Mouse (Mus musculus) forebrain, embryonic 12.5 days (tissue): Measurements from ENCODE around the gene Fam19a4. TPM values are rescaled to one million over a fixed set of nuclear protein-coding genes. Genes with fewer than 3 reads are reported as not detected.
"Not testable (repeated sequence)": the region's sequence is repeated elsewhere in the genome, so short reads cannot be mapped to it uniquely, and the experiment has no call there.

Experiments used
- ATAC-seq: fragments of 200-750 bp; cut with Nextera tagmentation; 2 replicates; pipeline ENCODE4 v1.8.0; 2017; ENCODE audit warnings: moderate TSS enrichment; ENCODE audit not compliant: low FRiP score
- H3K27ac ChIP-seq: fragments of 300-500 bp; sonication (generic); 2 replicates; pipeline ENCODE4 v1.5.1; 2016; ENCODE audit warnings: mild to moderate bottlenecking
- H3K27me3 ChIP-seq: fragments of 300-500 bp; sonication (generic); 2 replicates; pipeline ENCODE4 v1.6.1; 2016; ENCODE audit warnings: mild to moderate bottlenecking
- H3K36me3 ChIP-seq: fragments of 300-500 bp; sonication (generic); replicated peaks from 2 replicates; pipeline ENCODE4 v1.6.1; 2016; ENCODE audit warnings: mild to moderate bottlenecking
- H3K4me1 ChIP-seq: fragments of 300-500 bp; sonication (generic); 2 replicates; pipeline ENCODE4 v1.6.1; 2016
- H3K4me2 ChIP-seq: fragments of 300-500 bp; sonication (generic); 2 replicates; pipeline ENCODE4 v1.6.1; 2016; ENCODE audit warnings: mild to moderate bottlenecking, moderate library complexity
- H3K4me3 ChIP-seq: fragments of 300-500 bp; sonication (generic); replicated peaks from 2 replicates; pipeline ENCODE4 v1.5.1; 2016; ENCODE audit warnings: mild to moderate bottlenecking
- H3K9ac ChIP-seq: fragments of 300-500 bp; sonication (generic); 2 replicates; pipeline ENCODE4 v1.6.1; 2016; ENCODE audit warnings: mild to moderate bottlenecking
- H3K9me3 ChIP-seq: fragments of 300-500 bp; sonication (generic); 2 replicates; pipeline ENCODE4 v1.6.1; 2016
- WGBS: fragments of 180-500 bp; shearing (Covaris S2); methylation state at CpG from one replicate; pipeline ENCODE4 v1.1.7; 2016; 5-methylcytosine and 5-hydroxymethylcytosine counted together
- polyA plus RNA-seq: library from polyadenylated mRNA; unstranded; fragments of >200 nt; fragmentation: Nextera tagmentation; extraction: Ambion mirVana; gene quantifications from 2 replicates; pipeline ENCODE4 v1.2.1, GENCODE M21; 2016

Gene Fam19a4
- polyA plus RNA-seq, 1 experiment from 2014 or later: 0.70 TPM

DNA sequence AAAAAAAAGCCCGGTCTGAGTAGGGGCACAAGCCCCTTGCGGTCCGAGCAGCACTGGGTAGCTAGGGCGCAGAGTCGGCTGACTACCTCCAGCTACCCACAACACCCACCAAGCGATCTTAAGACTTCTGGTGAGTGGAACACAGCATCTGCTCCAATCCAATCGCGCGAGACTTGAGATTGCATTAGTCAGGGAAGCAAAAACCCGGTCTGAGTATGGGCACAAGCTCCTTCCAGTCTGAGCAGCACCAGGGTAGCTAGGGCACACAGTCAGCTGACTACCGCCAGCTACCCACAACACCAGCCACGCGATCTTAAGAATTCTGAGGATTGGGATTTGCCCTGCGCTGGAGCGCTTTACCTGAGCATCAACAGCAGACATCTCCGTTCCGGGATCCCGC is 183.1 kb downstream of the Fam19a4 start:
- not testable (repeated sequence) for H3K4me2 ChIP-seq, H3K27me3 ChIP-seq, H3K4me3 ChIP-seq, H3K36me3 ChIP-seq, H3K9ac ChIP-seq, ATAC-seq, H3K4me1 ChIP-seq, H3K9me3 ChIP-seq, H3K27ac ChIP-seq
- WGBS: 94% methylated on average over 18 of the region's 18 CpGs

DNA sequence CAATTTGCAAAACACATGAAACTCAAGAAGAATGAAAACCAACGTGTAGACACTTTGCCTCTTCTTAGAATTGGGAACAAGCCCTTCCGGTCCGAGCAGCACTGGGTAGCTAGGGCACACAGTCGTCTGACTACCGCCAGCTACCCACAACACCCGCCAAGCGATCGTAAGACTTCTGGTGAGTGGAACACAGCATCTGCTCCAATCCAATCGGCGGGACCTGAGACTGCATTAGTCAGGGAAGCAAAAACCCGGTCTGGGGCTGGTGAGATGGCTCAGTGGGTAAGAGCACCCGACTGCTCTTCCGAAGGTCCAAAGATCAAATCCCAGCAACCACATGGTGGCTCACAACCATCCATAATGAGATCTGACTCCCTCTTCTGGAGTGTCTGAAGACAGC is 183.6 kb downstream of the Fam19a4 start:
- ATAC-seq, H3K9me3 ChIP-seq, H3K4me2 ChIP-seq, H3K27ac ChIP-seq, H3K4me1 ChIP-seq, H3K36me3 ChIP-seq, H3K9ac ChIP-seq, H3K4me3 ChIP-seq, H3K27me3 ChIP-seq: not testable (repeated sequence)
- WGBS: 95% methylated on average over 13 of the region's 13 CpGs

DNA sequence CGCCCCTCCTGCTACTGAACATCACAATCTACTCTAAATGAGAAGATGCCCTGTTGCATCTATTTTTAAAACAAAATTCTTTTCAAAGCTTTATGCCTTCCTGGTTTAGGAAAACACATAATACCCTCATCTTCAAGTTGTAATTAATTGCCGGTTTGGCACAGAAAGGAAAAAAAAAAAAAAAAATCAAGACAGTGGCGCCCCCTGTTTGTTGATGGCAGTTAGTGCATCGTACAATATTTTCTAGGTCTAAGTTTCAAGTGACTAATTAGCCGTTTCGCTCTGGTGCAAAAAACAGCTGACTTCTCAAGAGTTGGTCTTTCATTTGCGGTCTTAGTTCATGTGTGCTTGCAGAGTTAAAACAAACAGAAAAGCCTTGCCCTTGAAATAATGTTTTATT is 207.1 kb downstream of the Fam19a4 start:
- Histone ChIP-seq H3K4me2 (no peak overlapping the region), H3K4me1 (no peaks in the 10 kb centered on the region), H3K4me3 (no peak overlapping the region), H3K9me3 (no peaks in the 10 kb centered on the region), H3K27me3 (no peaks in the 10 kb centered on the region), H3K36me3 (no peaks in the 10 kb centered on the region), H3K27ac (no peak overlapping the region), H3K9ac (no peak overlapping the region)
- ATAC-seq: no peak
- WGBS: 73% methylated on average over 7 of the region's 7 CpGs

GRCm38 (mm10) chr6:96843944-96844343 is 216.3 kb downstream of the Fam19a4 start:
- H3K27ac ChIP-seq: no peak overlapping the region
- no peak for ATAC-seq
- no peaks in the 10 kb centered on the region for H3K4me1 ChIP-seq
- no peaks in the 10 kb centered on the region for H3K36me3 ChIP-seq
- no peak overlapping the region for H3K4me3 ChIP-seq
- no peaks in the 10 kb centered on the region for H3K27me3 ChIP-seq
- H3K4me2 ChIP-seq: no peak overlapping the region
- 48% methylated on average over 1 of the region's 1 CpGs for WGBS
- H3K9ac ChIP-seq: no peak overlapping the region
- no peaks in the 10 kb centered on the region for H3K9me3 ChIP-seq

DNA sequence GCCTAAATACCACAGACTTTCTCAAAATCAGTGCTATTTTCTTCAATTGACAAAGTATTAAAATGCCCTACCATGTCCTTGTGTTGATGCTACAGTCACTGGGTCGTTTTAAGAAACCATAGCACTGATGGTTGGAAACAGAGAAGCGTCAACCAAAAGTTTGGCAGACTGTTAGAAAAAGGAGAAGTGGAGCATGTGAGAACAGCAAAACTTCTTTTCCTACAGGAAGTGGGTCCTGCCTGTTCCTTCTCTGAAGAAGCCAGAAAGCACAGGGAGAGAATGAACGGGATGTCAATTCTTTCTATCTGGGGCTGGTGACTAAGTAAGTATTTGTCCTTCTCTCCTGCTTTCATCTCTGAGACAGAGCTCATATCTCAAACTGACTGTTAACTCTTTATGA is 219.6 kb downstream of the Fam19a4 start:
- H3K27ac ChIP-seq: no peak overlapping the region
- 83% methylated on average over 3 of the region's 3 CpGs for WGBS
- no peaks in the 10 kb centered on the region for H3K9me3 ChIP-seq
- H3K9ac ChIP-seq: no peak overlapping the region
- ATAC-seq: no peak
- H3K36me3 ChIP-seq: no peaks in the 10 kb centered on the region
- no peaks in the 10 kb centered on the region for H3K27me3 ChIP-seq
- no peak overlapping the region for H3K4me3 ChIP-seq
- H3K4me1 ChIP-seq: no peaks in the 10 kb centered on the region
- H3K4me2 ChIP-seq: no peak overlapping the region

- Histone ChIP-seq H3K9ac (no peak overlapping the region), H3K36me3 (no peaks in the 10 kb centered on the region), H3K9me3 (no peaks in the 10 kb centered on the region), H3K4me1 (no peaks in the 10 kb centered on the region), H3K4me3 (no peak overlapping the region), H3K27me3 (no peaks in the 10 kb centered on the region), H3K4me2 (no peak overlapping the region), H3K27ac (no peak overlapping the region)
- WGBS: 35% methylated on average over 3 of the region's 3 CpGs
- ATAC-seq: no peak
Observed at GRCm38 (mm10) chr6:96826626-96827025, 233.6 kb downstream of the Fam19a4 start.

DNA sequence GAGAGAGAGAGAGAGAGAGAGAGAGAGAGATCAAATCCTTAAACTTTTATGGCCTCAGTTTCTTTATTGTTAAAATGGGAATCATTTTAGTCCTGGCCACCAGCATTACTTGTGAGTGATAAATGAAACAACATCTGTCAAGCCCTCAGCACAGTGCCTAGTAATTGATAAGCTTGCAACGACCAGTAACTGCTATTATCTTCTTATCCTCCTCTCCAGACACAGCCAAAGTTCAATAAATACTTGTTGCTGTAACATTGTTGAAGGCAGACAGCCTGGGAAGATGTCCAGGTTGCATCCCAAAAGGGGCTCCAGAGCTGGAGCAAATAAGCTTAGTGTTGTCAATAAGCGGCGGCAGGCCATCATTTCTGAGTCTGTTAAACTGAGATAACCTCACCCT is 257.2 kb downstream of the Fam19a4 start:
- no peaks in the 10 kb centered on the region for H3K36me3 ChIP-seq
- no peaks in the 10 kb centered on the region for H3K27me3 ChIP-seq
- no peak overlapping the region for H3K4me2 ChIP-seq
- H3K4me3 ChIP-seq: no peak overlapping the region
- H3K4me1 ChIP-seq: no peaks in the 10 kb centered on the region
- ATAC-seq: no peak
- H3K27ac ChIP-seq: no peak overlapping the region
- H3K9me3 ChIP-seq: no peaks in the 10 kb centered on the region
- no peak overlapping the region for H3K9ac ChIP-seq
- WGBS: 86% methylated on average over 3 of the region's 3 CpGs

GRCm38 (mm10) chr6:96798746-96799145 is 261.5 kb downstream of the Fam19a4 start:
- no peak for ATAC-seq
- H3K36me3 ChIP-seq: no peaks in the 10 kb centered on the region
- H3K4me1 ChIP-seq: no peaks in the 10 kb centered on the region
- 97% methylated on average over 1 of the region's 1 CpGs for WGBS
- no peak overlapping the region for H3K4me2 ChIP-seq
- H3K27ac ChIP-seq: no peak overlapping the region
- no peak overlapping the region for H3K9ac ChIP-seq
- no peak overlapping the region for H3K4me3 ChIP-seq
- H3K27me3 ChIP-seq: no peaks in the 10 kb centered on the region
- H3K9me3 ChIP-seq: no peaks in the 10 kb centered on the region

DNA sequence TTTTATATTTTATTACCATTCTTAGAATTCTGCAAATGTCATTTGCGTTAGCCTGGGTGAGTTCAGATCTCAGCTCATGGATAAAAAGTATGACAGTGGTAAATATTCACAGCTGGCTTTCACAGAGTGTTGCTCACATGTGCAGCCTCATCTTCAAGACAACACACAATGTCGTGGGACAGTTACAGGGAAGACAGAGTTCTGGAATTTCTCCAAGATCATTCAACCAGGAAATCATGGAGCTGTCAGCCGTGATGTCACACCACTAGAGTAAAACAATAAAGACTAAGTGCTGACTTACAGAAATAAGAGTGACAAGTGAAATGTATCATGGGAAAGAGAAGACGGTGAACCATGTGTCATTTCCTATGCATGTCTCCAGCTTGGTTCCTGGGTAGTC is 262.8 kb downstream of the Fam19a4 start:
- no peak overlapping the region for H3K9ac ChIP-seq
- ATAC-seq: no peak
- no peak overlapping the region for H3K27ac ChIP-seq
- H3K36me3 ChIP-seq: no peaks in the 10 kb centered on the region
- no peaks in the 10 kb centered on the region for H3K4me1 ChIP-seq
- H3K9me3 ChIP-seq: no peaks in the 10 kb centered on the region
- WGBS: 85% methylated on average over 4 of the region's 4 CpGs
- H3K4me3 ChIP-seq: no peak overlapping the region
- no peaks in the 10 kb centered on the region for H3K27me3 ChIP-seq
- H3K4me2 ChIP-seq: no peak overlapping the region

Other genes starting within 250 kb of the Fam19a4 start
- 8.0 and 8.1 TPM in 2 replicates for gene Eogt, start 88.8 kb upstream of the Fam19a4 start, polyA plus RNA-seq
- 30.5 and 33.5 TPM in 2 replicates for gene Tmf1, start 118.7 kb upstream of the Fam19a4 start, polyA plus RNA-seq
- 94.7 and 95.1 TPM in 2 replicates for gene Uba3, start 145.2 kb upstream of the Fam19a4 start, polyA plus RNA-seq
- gene Arl6ip5, start 150.3 kb upstream of the Fam19a4 start, polyA plus RNA-seq: 61.4 and 65.3 TPM in 2 replicates
- gene Lmod3, start 192.3 kb upstream of the Fam19a4 start, polyA plus RNA-seq: 0.19 TPM in 1 of 2 replicates, not detected in the other